Mouse (Mus musculus) heart, adult 2 months (tissue): Measurements from ENCODE around the gene Sema6c. TPM values are rescaled to one million over a fixed set of nuclear protein-coding genes. Genes with fewer than 3 reads are reported as not detected.
A peak's percentile ranks its signal among the peaks of the same experiment; 100 is the strongest.
"Not testable (repeated sequence)": the region's sequence is repeated elsewhere in the genome, so short reads cannot be mapped to it uniquely, and the experiment has no call there.

Source experiments
- DNase-seq, 2 experiments: peaks; one replicate each; pipeline ENCODE4 v3.0.0; 2021
- H3K27ac ChIP-seq: fragments of 200-600 bp; 2 replicates; pipeline ENCODE4 v1.8.1; 2022
- H3K27me3 ChIP-seq: fragments of 200-500 bp; 2 replicates; pipeline ENCODE4 v1.6.1; 2012; ENCODE audit warnings: mild to moderate bottlenecking, low read length, inconsistent platforms, mixed read lengths; ENCODE audit not compliant: control insufficient read depth, insufficient read depth
- H3K36me3 ChIP-seq: fragments of 200-500 bp; 2 replicates; pipeline ENCODE4 v1.6.1; 2012; ENCODE audit warnings: low read length, inconsistent platforms; ENCODE audit not compliant: control insufficient read depth, insufficient read depth
- H3K4me1 ChIP-seq: fragments of 200-500 bp; 2 replicates; pipeline ENCODE4 v1.6.1; 2011; ENCODE audit warnings: low read length; ENCODE audit not compliant: control insufficient read depth, insufficient read depth
- H3K4me3 ChIP-seq: fragments of 200-600 bp; 2 replicates; pipeline ENCODE4 v1.8.1; 2022
- H3K79me2 ChIP-seq: fragments of 200-500 bp; replicated peaks from 2 replicates; pipeline ENCODE4 v1.6.1; 2012; ENCODE audit warnings: mild to moderate bottlenecking, inconsistent platforms, low read length, moderate library complexity, mixed read lengths; ENCODE audit not compliant: control insufficient read depth, insufficient read depth
- H3K9ac ChIP-seq: fragments of 200-500 bp; 2 replicates; pipeline ENCODE4 v1.6.1; 2012; ENCODE audit warnings: low read depth, mild to moderate bottlenecking, control low read depth, inconsistent platforms, low read length, mixed read lengths
- CTCF ChIP-seq: fragments of 200-600 bp; IDR thresholded peaks from 2 replicates; pipeline ENCODE4 v1.8.1; 2022; ENCODE audit warnings: antibody characterized with exemption, mild to moderate bottlenecking, moderate library complexity
- EP300 ChIP-seq: fragments of 200-500 bp; IDR thresholded peaks from 2 replicates; pipeline ENCODE4 v1.6.1; 2011; ENCODE audit warnings: low read depth, low read length, control low read depth; ENCODE audit not compliant: insufficient read depth
- POLR2A ChIP-seq: fragments of 200-500 bp; IDR thresholded peaks from 2 replicates; pipeline ENCODE4 v1.6.1; 2011; ENCODE audit warnings: mild to moderate bottlenecking, low read depth, low read length, control low read depth; ENCODE audit not compliant: insufficient read depth
- WGBS: fragments of 180-500 bp; shearing (Covaris S2); methylation state at CpG from one replicate; pipeline ENCODE4 v1.1.7; 2018; 5-methylcytosine and 5-hydroxymethylcytosine counted together
- intact Hi-C: fragments of 180-260 bp; cut with DNase I; formaldehyde crosslinking; loops from one replicate; pipeline ENCODE4 v1.15.1; 2025
- polyA plus RNA-seq: library from polyadenylated mRNA; depleted of rRNA; stranded (reverse); fragments of >200 nt; gene quantifications from 2 replicates; pipeline ENCODE4 v1.2.3, GENCODE M21; 2012
- total RNA-seq, 2 experiments: library from RNA; stranded (reverse); gene quantifications; 2 replicates each; pipeline ENCODE4 v1.2.3; 2021

Sema6c gene
- total and polyA plus RNA-seq, 3 experiments, result 3.8 to 16.9 (median 3.9) TPM

DNA sequence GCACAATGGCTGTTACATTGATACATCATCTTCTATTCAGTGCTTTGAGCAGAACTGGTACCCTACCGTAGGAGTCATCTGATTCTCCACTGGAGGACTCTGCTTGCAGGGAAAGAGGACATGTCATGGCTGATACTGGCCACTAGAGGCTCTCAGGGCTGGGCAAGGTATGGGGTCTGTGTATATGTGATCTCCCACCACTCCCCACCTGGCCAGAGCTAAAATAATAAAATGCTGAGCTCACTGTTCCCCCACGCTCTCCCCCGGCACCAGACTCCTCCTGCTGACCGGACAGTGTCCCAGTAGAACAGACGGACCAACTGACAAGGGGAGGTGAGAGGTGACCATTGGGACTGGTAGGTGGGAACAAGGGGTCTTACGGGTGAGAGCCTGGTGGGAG is 36.0 kb upstream of the Sema6c start, which contains the start of gene Tmod4:
TSS of gene Tmod4 (plus strand) at position 231 of the 400 bp plus-strand sequence.
- Histone ChIP-seq H3K36me3 (no peaks in the 10 kb centered on the region; the same call in none of the 2 replicates), H3K27me3 (no peaks in the 10 kb centered on the region), H3K4me3 (no peak within 1 kb of the TSS), H3K9ac (peak within 1 kb of the TSS; percentile 41), H3K27ac (peak within 1 kb of the TSS; percentile 43), H3K79me2 (no peaks in the 10 kb centered on the region), H3K4me1 (no peaks in the 10 kb centered on the region; the same call in 1 of the 2 replicates)
- 68% methylated on average over 6 of the region's 6 CpGs for WGBS
- TF ChIP-seq CTCF (peak; percentile 72), EP300 (no peak)
- DNase-seq, result no peak
- intact Hi-C loops, result no loop called here

DNA sequence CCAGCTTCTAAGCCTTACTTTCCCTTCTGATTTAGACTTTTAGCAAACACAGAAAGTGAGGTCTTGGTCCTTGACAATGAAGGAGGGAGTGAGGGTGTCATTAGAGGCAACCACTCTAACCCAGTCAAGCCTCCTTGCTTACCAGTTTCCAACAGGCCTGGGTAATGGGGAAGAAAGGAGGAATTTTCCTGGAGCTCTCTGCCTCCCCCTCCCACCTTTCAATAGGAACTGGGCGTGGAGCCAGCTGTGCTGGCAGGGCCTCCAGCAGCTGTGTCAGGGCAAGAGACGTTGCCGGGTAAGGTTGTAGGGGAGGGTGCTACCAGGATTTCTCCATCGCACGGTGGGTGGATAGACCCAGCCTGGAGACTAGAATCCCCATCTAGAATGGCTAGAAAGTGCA is 35.3 kb upstream of the Sema6c start:
- TF ChIP-seq CTCF, result no peak
- TF ChIP-seq POLR2A, result no peak
- TF ChIP-seq EP300, result no peak
- H3K27me3 ChIP-seq, result no peaks in the 10 kb centered on the region
- no peak overlapping the region for H3K9ac ChIP-seq
- H3K4me3 ChIP-seq, result no peak overlapping the region
- H3K36me3 ChIP-seq, result no peaks in the 10 kb centered on the region; the same call in 1 of the 2 replicates
- H3K27ac ChIP-seq, result peak overlapping the region; percentile 43; the same call in 1 of the 2 replicates
- no peaks in the 10 kb centered on the region for H3K79me2 ChIP-seq
- no peaks in the 10 kb centered on the region; the same call in 1 of the 2 replicates for H3K4me1 ChIP-seq
- DNase-seq, result peak; percentile 55 to 57
- WGBS, result 5% methylated on average over 5 of the region's 5 CpGs
- intact Hi-C loops, result no loop called here

DNA sequence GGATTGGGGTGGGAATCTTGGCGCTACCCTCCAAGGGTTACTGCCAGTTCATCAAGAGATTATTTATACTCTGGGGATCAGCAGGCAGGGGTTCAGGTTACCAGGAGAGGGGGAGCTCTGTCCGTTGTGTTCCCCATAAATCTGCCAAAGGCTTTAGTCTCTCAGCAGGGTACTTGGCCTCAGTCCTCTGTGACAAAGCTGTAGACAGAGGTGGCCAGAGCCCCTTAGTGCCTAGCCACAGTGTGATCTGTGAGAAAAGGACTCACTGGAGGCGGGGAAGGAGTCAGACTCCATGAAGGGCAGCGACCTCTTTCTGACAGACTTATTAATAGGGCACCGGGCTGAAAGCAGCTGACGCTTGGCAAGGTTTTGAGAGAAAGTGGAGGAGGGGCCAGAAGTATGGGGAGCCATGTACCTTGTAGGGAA is 31.0 kb upstream of the Sema6c start:
- intact Hi-C loops, result no loop called here
- 55% methylated on average over 6 of the region's 6 CpGs for WGBS
- DNase-seq, result peak; percentile 51 to 65
- Histone ChIP-seq H3K36me3 (no peaks in the 10 kb centered on the region; the same call in 1 of the 2 replicates), H3K27ac (peak overlapping the region; percentile 82), H3K27me3 (no peaks in the 10 kb centered on the region), H3K9ac (peak overlapping the region; percentile 11; the same call in 1 of the 2 replicates), H3K4me1 (peaks cover 3% of the 10 kb centered on the region), H3K4me3 (no peak overlapping the region), H3K79me2 (no peaks in the 10 kb centered on the region)
- TF ChIP-seq CTCF, result peak; percentile 18; the same call in 1 of the 2 replicates
- TF ChIP-seq EP300, result no peak
- TF ChIP-seq POLR2A, result no peak

DNA sequence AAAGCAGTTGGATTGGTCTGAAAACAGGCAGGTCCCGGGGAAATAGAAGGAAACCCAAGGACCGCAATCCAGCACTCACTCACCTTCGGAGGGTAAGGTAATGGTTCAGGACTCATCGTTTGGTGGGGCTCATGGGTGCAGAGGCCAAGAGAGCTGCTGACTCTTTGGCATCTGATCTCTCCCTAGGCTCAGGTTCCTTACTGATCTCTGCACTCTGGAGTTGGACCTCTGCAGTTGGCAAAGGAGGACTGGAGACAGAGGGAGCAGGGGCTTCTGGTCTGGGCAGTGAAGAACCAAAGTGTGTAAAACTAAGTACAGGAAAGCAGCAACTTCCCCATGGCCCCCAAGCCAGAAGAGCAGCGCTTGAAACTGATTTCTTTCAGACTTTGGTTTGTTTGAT is 30.2 kb upstream of the Sema6c start:
- no peaks in the 10 kb centered on the region; the same call in 1 of the 2 replicates for H3K36me3 ChIP-seq
- no peak overlapping the region for H3K4me3 ChIP-seq
- no peaks in the 10 kb centered on the region for H3K27me3 ChIP-seq
- no peak overlapping the region for H3K9ac ChIP-seq
- 84% methylated on average over 5 of the region's 5 CpGs for WGBS
- intact Hi-C loops, result no loop called here
- H3K27ac ChIP-seq, result no peak overlapping the region; the same call in 1 of the 2 replicates
- peaks cover 3% of the 10 kb centered on the region for H3K4me1 ChIP-seq
- no peak for TF ChIP-seq EP300
- no peak for TF ChIP-seq CTCF
- no peak for TF ChIP-seq POLR2A
- no peaks in the 10 kb centered on the region for H3K79me2 ChIP-seq
- no peak for DNase-seq

DNA sequence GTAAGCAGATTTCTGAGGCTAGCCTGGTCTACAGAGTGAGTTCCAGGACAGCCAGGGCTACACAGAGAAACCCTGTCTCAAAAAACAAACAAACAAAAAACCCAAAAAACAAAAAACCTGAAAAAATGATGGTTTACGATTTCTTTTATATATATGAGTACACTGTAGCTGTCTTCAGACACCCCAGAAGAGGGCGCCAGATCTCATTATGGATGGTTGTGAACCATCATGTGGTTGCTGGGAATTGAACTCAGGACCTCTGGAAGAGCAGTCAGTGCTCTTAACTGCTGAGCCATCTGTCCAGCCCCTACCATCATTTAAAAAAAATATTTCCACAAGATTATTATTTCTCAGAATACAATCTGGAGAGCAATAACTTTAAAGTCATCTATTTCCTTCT is 27.9 kb upstream of the Sema6c start:
- TF ChIP-seq CTCF, result peak; percentile 63
- H3K36me3 ChIP-seq, H3K4me3 ChIP-seq, H3K27me3 ChIP-seq, H3K79me2 ChIP-seq, DNase-seq, H3K9ac ChIP-seq, H3K4me1 ChIP-seq, H3K27ac ChIP-seq: not testable (repeated sequence)
- intact Hi-C loops, result loop anchor here (2.0 kb wide), 1 partner anchor 22 kb away; the partner anchor contains the start of gene Vps72
- WGBS, result 91% methylated on average over 2 of the region's 2 CpGs

DNA sequence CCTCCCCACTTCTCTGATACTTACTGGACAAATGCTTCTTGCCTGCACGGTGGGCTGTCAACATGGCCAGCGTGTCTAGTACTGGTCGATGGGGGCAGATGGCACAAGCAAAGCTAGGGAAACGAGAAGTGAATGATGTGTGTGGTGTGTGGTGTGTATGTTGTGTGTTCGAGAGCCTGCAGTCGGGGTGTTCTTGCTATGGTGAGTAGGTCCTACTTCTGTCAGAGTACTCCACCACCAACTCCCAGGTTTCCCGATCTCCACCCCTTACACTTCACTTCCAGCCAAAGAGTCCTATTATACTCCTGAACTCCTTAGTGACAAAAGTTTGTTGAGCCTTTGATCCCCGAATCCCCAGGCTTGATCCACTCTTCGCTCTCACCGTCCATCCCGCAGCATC is 27.1 kb upstream of the Sema6c start:
- H3K36me3 ChIP-seq, result no peaks in the 10 kb centered on the region; the same call in 1 of the 2 replicates

More for the DNA sequence above, 27.1 kb upstream of the Sema6c start:
- TF ChIP-seq POLR2A, result no peak
- no peak for TF ChIP-seq EP300
- no peak for TF ChIP-seq CTCF
- no peak for DNase-seq
- H3K9ac ChIP-seq, result peak overlapping the region; percentile 73
- H3K27me3 ChIP-seq, result no peaks in the 10 kb centered on the region
- intact Hi-C loops, result loop anchor here (2.0 kb wide), 1 partner anchor 22 kb away; the partner anchor contains the start of gene Vps72
- H3K27ac ChIP-seq, result peak overlapping the region; percentile 93
- H3K4me3 ChIP-seq, result peak overlapping the region; percentile 86
- 49% methylated on average over 11 of the region's 11 CpGs for WGBS
- H3K4me1 ChIP-seq, result peaks cover 6% of the 10 kb centered on the region
- no peaks in the 10 kb centered on the region for H3K79me2 ChIP-seq
